Mouse (Mus musculus) forebrain, embryonic 14.5 days (tissue): ENCODE data around the gene Pphln1. TPM values are rescaled to one million over a fixed set of nuclear protein-coding genes. Genes with fewer than 3 reads are reported as not detected.

Source experiments
- ATAC-seq: fragments of 200-750 bp; cut with Nextera tagmentation; 2 replicates; pipeline ENCODE4 v1.8.0; 2017; ENCODE audit warnings: mild to moderate bottlenecking, moderate library complexity
- DNase-seq: peaks from one replicate; pipeline ENCODE4 v3.0.0-alpha.2; 2015; ENCODE audit warnings: low spot score
- H3K27ac ChIP-seq: fragments of 300-500 bp; sonication (generic); 2 replicates; pipeline ENCODE4 v1.5.1; 2014; ENCODE audit warnings: low read depth, mild to moderate bottlenecking, control low read depth, low read length, moderate library complexity
- H3K27me3 ChIP-seq: fragments of 300-500 bp; sonication (generic); replicated peaks from 2 replicates; pipeline ENCODE4 v1.6.1; 2014; ENCODE audit warnings: low read length, control low read depth, mixed read lengths; ENCODE audit not compliant: control insufficient read depth, insufficient read depth
- H3K36me3 ChIP-seq: fragments of 300-500 bp; sonication (generic); 2 replicates; pipeline ENCODE4 v1.6.1; 2014; ENCODE audit warnings: low read length, control low read depth; ENCODE audit not compliant: control insufficient read depth, insufficient read depth
- H3K4me1 ChIP-seq: fragments of 300-500 bp; sonication (generic); 2 replicates; pipeline ENCODE4 v1.6.1; 2014; ENCODE audit warnings: antibody characterized with exemption, low read length, control low read depth; ENCODE audit not compliant: control insufficient read depth, insufficient read depth
- H3K4me2 ChIP-seq: fragments of 300-500 bp; sonication (generic); 2 replicates; pipeline ENCODE4 v1.6.1; 2014; ENCODE audit warnings: mild to moderate bottlenecking, control low read depth, low read length
- H3K4me3 ChIP-seq: fragments of 300-500 bp; sonication (generic); 2 replicates; pipeline ENCODE4 v1.5.1; 2014; ENCODE audit warnings: low read depth, low read length, control low read depth
- H3K9ac ChIP-seq: fragments of 300-500 bp; sonication (generic); 2 replicates; pipeline ENCODE4 v1.6.1; 2014; ENCODE audit warnings: mild to moderate bottlenecking, low read length, control low read depth, moderate library complexity
- H3K9me3 ChIP-seq: fragments of 300-500 bp; sonication (generic); replicated peaks from 2 replicates; pipeline ENCODE4 v1.6.1; 2016; ENCODE audit warnings: low read length, control low read depth, mixed read lengths; ENCODE audit not compliant: control insufficient read depth
- WGBS: fragments of 180-500 bp; shearing (Covaris S2); extraction: QIAGEN DNeasy Blood & Tissue Kit; methylation state at CpG from one replicate; pipeline ENCODE4 v1.1.7; 2014; 5-methylcytosine and 5-hydroxymethylcytosine counted together
- polyA plus RNA-seq: library from polyadenylated mRNA; unstranded; fragments of >200 nt; fragmentation: Nextera tagmentation; extraction: Ambion mirVana; gene quantifications from 2 replicates; pipeline ENCODE4 v1.2.1, GENCODE M21; 2014

Gene Pphln1
- polyA plus RNA-seq, 1 experiment from 2014 or later, result 29.3 TPM

GRCm38 (mm10) chr15:93477729-93478128 is 79.6 kb downstream of the Pphln1 start:
- H3K4me2 ChIP-seq, result no peak overlapping the region
- DNase-seq, result peak; percentile 61
- no peaks in the 10 kb centered on the region for H3K36me3 ChIP-seq
- no peak for ATAC-seq
- H3K27me3 ChIP-seq, result no peaks in the 10 kb centered on the region
- H3K27ac ChIP-seq, result no peak overlapping the region
- no peak overlapping the region for H3K9ac ChIP-seq
- WGBS, result 84% methylated on average over 4 of the region's 4 CpGs
- H3K4me1 ChIP-seq, result peaks cover 3% of the 10 kb centered on the region
- H3K9me3 ChIP-seq, result no peaks in the 10 kb centered on the region
- H3K4me3 ChIP-seq, result no peak overlapping the region

GRCm38 (mm10) chr15:93478676-93479075 is 80.5 kb downstream of the Pphln1 start:
- Histone ChIP-seq H3K9ac (no peak overlapping the region), H3K4me2 (no peak overlapping the region), H3K36me3 (no peaks in the 10 kb centered on the region), H3K9me3 (no peaks in the 10 kb centered on the region), H3K4me1 (peaks cover 3% of the 10 kb centered on the region), H3K4me3 (no peak overlapping the region), H3K27ac (no peak overlapping the region), H3K27me3 (no peaks in the 10 kb centered on the region)
- ATAC-seq (no peak), DNase-seq (no peak)
- WGBS, result 89% methylated on average over 3 of the region's 3 CpGs

- 21% methylated on average over 4 of the region's 4 CpGs for WGBS
- DNase-seq (peak; percentile 60), ATAC-seq (peak; percentile 71; the same call in 1 of the 2 replicates)
- H3K4me1 ChIP-seq, result peaks cover 3% of the 10 kb centered on the region
- no peak overlapping the region for H3K9ac ChIP-seq
- H3K4me2 ChIP-seq, result no peak overlapping the region
- H3K27ac ChIP-seq, result peak overlapping the region; percentile 44; the same call in 1 of the 2 replicates
- no peaks in the 10 kb centered on the region for H3K36me3 ChIP-seq
- H3K9me3 ChIP-seq, result no peaks in the 10 kb centered on the region
- H3K27me3 ChIP-seq, result no peaks in the 10 kb centered on the region
- no peak overlapping the region for H3K4me3 ChIP-seq
Observed at GRCm38 (mm10) chr15:93479445-93479844, 81.3 kb downstream of the Pphln1 start.

- peaks cover 3% of the 10 kb centered on the region for H3K4me1 ChIP-seq
- ATAC-seq, result no peak
- 87% methylated on average over 10 of the region's 10 CpGs for WGBS
Observed at GRCm38 (mm10) chr15:93481112-93481511, 83.0 kb downstream of the Pphln1 start.

GRCm38 (mm10) chr15:93484261-93484710 is 86.1 kb downstream of the Pphln1 start:
- H3K36me3 ChIP-seq, result no peaks in the 10 kb centered on the region
- no peaks in the 10 kb centered on the region for H3K9me3 ChIP-seq
- DNase-seq (no peak), ATAC-seq (no peak)
- H3K27me3 ChIP-seq, result no peaks in the 10 kb centered on the region
- no peak overlapping the region for H3K9ac ChIP-seq
- H3K4me1 ChIP-seq, result peaks cover 2% of the 10 kb centered on the region
- H3K4me3 ChIP-seq, result no peak overlapping the region
- WGBS, result 81% methylated on average over 7 of the region's 7 CpGs
- no peak overlapping the region for H3K27ac ChIP-seq
- no peak overlapping the region for H3K4me2 ChIP-seq

More at GRCm38 (mm10) chr15:93481112-93481511, 83.0 kb downstream of the Pphln1 start:
- Histone ChIP-seq H3K27ac (no peak overlapping the region), H3K36me3 (no peaks in the 10 kb centered on the region), H3K9ac (no peak overlapping the region), H3K9me3 (no peaks in the 10 kb centered on the region), H3K27me3 (no peaks in the 10 kb centered on the region), H3K4me2 (no peak overlapping the region), H3K4me3 (no peak overlapping the region)
- no peak for DNase-seq

- Histone ChIP-seq H3K36me3 (no peaks in the 10 kb centered on the region), H3K9ac (no peak overlapping the region), H3K4me1 (no peaks in the 10 kb centered on the region), H3K4me3 (no peak overlapping the region), H3K27ac (no peak overlapping the region), H3K9me3 (no peaks in the 10 kb centered on the region), H3K27me3 (no peaks in the 10 kb centered on the region), H3K4me2 (no peak overlapping the region)
- DNase-seq, result no peak
- WGBS, result 72% methylated on average over 3 of the region's 3 CpGs
- ATAC-seq, result no peak
Observed at GRCm38 (mm10) chr15:93485252-93485651, 87.1 kb downstream of the Pphln1 start.

GRCm38 (mm10) chr15:93486066-93486465 is 87.9 kb downstream of the Pphln1 start:
- no peak for DNase-seq
- Histone ChIP-seq H3K9ac (no peak overlapping the region), H3K4me2 (no peak overlapping the region), H3K4me3 (no peak overlapping the region), H3K27me3 (no peaks in the 10 kb centered on the region), H3K4me1 (no peaks in the 10 kb centered on the region), H3K9me3 (no peaks in the 10 kb centered on the region), H3K36me3 (no peaks in the 10 kb centered on the region), H3K27ac (no peak overlapping the region)
- WGBS, result 90% methylated on average over 7 of the region's 7 CpGs
- no peak for ATAC-seq

GRCm38 (mm10) chr15:93489597-93489996 is 91.4 kb downstream of the Pphln1 start:
- no peaks in the 10 kb centered on the region for H3K27me3 ChIP-seq
- H3K36me3 ChIP-seq, result no peaks in the 10 kb centered on the region
- no peak overlapping the region for H3K27ac ChIP-seq
- no peak overlapping the region for H3K4me2 ChIP-seq
- DNase-seq, result no peak
- no peak overlapping the region for H3K9ac ChIP-seq
- H3K4me3 ChIP-seq, result no peak overlapping the region
- WGBS, result 81% methylated on average over 4 of the region's 4 CpGs
- H3K9me3 ChIP-seq, result no peaks in the 10 kb centered on the region
- H3K4me1 ChIP-seq, result no peaks in the 10 kb centered on the region
- ATAC-seq, result no peak

GRCm38 (mm10) chr15:93494700-93495099 is 96.5 kb downstream of the Pphln1 start:
- H3K9ac ChIP-seq, result no peak overlapping the region
- no peak for ATAC-seq

More at GRCm38 (mm10) chr15:93494700-93495099, 96.5 kb downstream of the Pphln1 start:
- H3K9me3 ChIP-seq, result no peaks in the 10 kb centered on the region
- DNase-seq, result no peak
- H3K27me3 ChIP-seq, result no peaks in the 10 kb centered on the region
- H3K4me2 ChIP-seq, result no peak overlapping the region
- H3K36me3 ChIP-seq, result peaks cover 7% of the 10 kb centered on the region; the same call in 1 of the 2 replicates
- H3K27ac ChIP-seq, result no peak overlapping the region
- H3K4me3 ChIP-seq, result no peak overlapping the region
- 89% methylated on average over 7 of the region's 7 CpGs for whole genome bisulfite sequencing
- no peaks in the 10 kb centered on the region for H3K4me1 ChIP-seq
